Mouse (Mus musculus) heart, embryonic 16.5 days (tissue): ENCODE measurements around the gene Rab44. TPM values are rescaled to one million over a fixed set of nuclear protein-coding genes. Genes with fewer than 3 reads are reported as not detected.
A peak's percentile ranks its signal among the peaks of the same experiment; 100 is the strongest.

ENCODE experiments used
- ATAC-seq: fragments of 200-750 bp; cut with Nextera tagmentation; replicated peaks from 2 replicates; pipeline ENCODE4 v1.8.0; 2017; ENCODE audit warnings: moderate number of reproducible peaks; ENCODE audit not compliant: insufficient read depth, low FRiP score; ENCODE audit errors: extremely low read depth
- H3K27ac ChIP-seq: fragments of 300-500 bp; sonication (generic); 2 replicates; pipeline ENCODE4 v1.5.1; 2014; ENCODE audit warnings: mild to moderate bottlenecking, low read length, control low read depth, moderate library complexity
- H3K27me3 ChIP-seq: fragments of 300-500 bp; sonication (generic); 2 replicates; pipeline ENCODE4 v1.6.1; 2014; ENCODE audit warnings: low read length, mixed read lengths; ENCODE audit not compliant: control insufficient read depth, insufficient read depth
- H3K36me3 ChIP-seq: fragments of 300-500 bp; sonication (generic); 2 replicates; pipeline ENCODE4 v1.6.1; 2014; ENCODE audit not compliant: control insufficient read depth, insufficient read depth
- H3K4me1 ChIP-seq: fragments of 300-500 bp; sonication (generic); 2 replicates; pipeline ENCODE4 v1.6.1; 2014; ENCODE audit warnings: low read length, mixed read lengths; ENCODE audit not compliant: control insufficient read depth, insufficient read depth
- H3K4me2 ChIP-seq: fragments of 300-500 bp; sonication (generic); 2 replicates; pipeline ENCODE4 v1.6.1; 2014; ENCODE audit warnings: low read depth, mild to moderate bottlenecking, control low read depth, low read length
- H3K4me3 ChIP-seq: fragments of 300-500 bp; sonication (generic); 2 replicates; pipeline ENCODE4 v1.5.1; 2014; ENCODE audit warnings: mild to moderate bottlenecking, control low read depth, low read length
- H3K9ac ChIP-seq: fragments of 300-500 bp; sonication (generic); 2 replicates; pipeline ENCODE4 v1.6.1; 2014; ENCODE audit warnings: low read length, control low read depth
- H3K9me3 ChIP-seq: fragments of 300-500 bp; sonication (generic); replicated peaks from 2 replicates; pipeline ENCODE4 v1.6.1; 2016; ENCODE audit warnings: low read length; ENCODE audit not compliant: control insufficient read depth
- WGBS: fragments of 180-500 bp; shearing (Covaris S2); extraction: QIAGEN DNeasy Blood & Tissue Kit; methylation state at CpG from one replicate; pipeline ENCODE4 v1.1.7; 2014; 5-methylcytosine and 5-hydroxymethylcytosine counted together
- polyA plus RNA-seq: library from polyadenylated mRNA; unstranded; fragments of >200 nt; fragmentation: Nextera tagmentation; extraction: Ambion mirVana; gene quantifications from 2 replicates; pipeline ENCODE4 v1.2.1, GENCODE M21; 2015

Gene Rab44
- polyA plus RNA-seq, 1 experiment from 2014 or later: 4.4 TPM

DNA sequence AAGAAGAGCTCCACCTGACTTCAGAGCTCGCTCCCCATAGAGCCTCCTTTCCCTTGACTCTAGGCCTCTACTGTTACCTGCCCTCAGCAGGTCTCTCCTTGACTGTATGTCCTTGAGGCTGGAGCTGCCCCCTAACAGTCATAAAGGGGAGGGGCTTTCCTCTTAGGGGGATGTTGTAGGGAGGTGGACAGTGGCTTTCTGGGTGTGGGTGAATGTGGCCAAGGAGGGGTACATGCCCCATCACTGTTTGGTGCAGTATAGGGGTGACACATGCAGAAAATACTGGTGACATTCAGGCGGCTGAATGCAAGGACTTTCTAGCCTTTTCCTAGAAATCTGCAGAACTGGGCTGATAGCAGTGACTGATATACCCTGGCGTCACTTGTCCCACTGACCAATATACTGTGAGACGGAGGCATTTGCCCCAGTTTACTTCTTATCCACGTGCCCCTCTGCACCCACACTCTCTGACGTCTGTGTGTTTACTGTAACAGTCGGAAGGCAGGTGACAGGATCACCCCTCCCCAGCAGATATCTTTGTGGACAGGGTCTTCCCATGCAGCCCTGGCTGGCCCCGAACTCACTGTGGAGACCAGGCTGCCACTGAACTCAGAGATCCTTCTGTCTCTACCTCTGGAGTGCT lies 3.2 kb downstream of the Rab44 start:
- ATAC-seq: no peak
- no peak overlapping the region for H3K4me3 ChIP-seq
- no peak overlapping the region for H3K9ac ChIP-seq
- no peaks in the 10 kb centered on the region for H3K27me3 ChIP-seq
- no peak overlapping the region for H3K4me2 ChIP-seq
- 63% methylated on average over 8 of the region's 8 CpGs for WGBS
- H3K36me3 ChIP-seq: no peaks in the 10 kb centered on the region
- no peaks in the 10 kb centered on the region for H3K4me1 ChIP-seq
- no peak overlapping the region for H3K27ac ChIP-seq
- H3K9me3 ChIP-seq: no peaks in the 10 kb centered on the region

DNA sequence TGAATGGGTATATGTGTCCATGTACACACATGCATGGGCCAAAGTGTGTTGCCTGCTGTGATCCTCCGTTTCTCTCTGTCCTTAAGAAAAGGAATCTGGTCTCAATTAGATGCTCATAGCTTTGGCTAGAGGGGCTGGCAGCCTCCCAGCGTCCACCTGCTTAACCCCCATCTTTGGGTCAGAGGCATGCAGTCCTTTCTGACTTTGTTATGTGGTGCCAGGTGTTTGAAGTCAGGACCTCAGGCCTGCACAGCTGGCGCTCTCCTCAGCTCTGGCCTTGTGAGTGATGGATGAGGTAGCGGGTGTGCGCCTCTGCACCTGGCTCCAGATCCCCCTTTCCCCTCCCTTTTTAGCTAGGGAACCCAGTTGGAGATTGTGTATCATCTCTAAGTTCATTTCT lies 4.1 kb downstream of the Rab44 start:
- Histone ChIP-seq H3K9ac (no peak overlapping the region), H3K4me2 (no peak overlapping the region), H3K4me1 (no peaks in the 10 kb centered on the region), H3K9me3 (no peaks in the 10 kb centered on the region), H3K4me3 (no peak overlapping the region), H3K36me3 (no peaks in the 10 kb centered on the region), H3K27me3 (no peaks in the 10 kb centered on the region), H3K27ac (no peak overlapping the region)
- 49% methylated on average over 5 of the region's 5 CpGs for WGBS
- ATAC-seq: no peak

DNA sequence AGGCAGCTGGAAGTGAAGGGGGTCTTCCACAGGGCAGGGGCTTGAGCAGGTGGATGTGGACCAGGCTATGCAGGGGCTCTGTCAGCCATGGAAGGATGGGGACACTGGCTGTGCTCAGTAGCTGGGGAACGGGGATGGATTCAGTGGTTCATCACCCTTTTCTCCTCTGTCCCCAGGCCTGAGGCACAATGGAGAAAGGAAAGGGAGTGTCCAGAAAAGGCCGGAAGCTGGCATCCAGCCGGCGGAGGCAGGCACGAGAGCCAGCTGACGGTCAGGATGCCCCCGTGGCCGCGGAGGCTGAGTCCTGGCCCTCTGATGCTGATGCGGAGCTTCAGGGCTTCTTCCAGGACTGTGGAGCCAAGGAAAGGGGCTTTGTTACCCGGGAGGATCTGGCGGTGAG lies 6.7 kb downstream of the Rab44 start:
- Histone ChIP-seq H3K4me3 (no peak overlapping the region), H3K27ac (no peak overlapping the region), H3K9me3 (0 out of 2 replicates have a peak, but pooled peaks cover 2% of the 10 kb centered on the region), H3K9ac (no peak overlapping the region), H3K4me1 (0 out of 2 replicates have a peak, but pooled peaks cover 3% of the 10 kb centered on the region), H3K27me3 (no peaks in the 10 kb centered on the region), H3K36me3 (no peaks in the 10 kb centered on the region), H3K4me2 (no peak overlapping the region)
- ATAC-seq: no peak
- 47% methylated on average over 12 of the region's 12 CpGs for WGBS

DNA sequence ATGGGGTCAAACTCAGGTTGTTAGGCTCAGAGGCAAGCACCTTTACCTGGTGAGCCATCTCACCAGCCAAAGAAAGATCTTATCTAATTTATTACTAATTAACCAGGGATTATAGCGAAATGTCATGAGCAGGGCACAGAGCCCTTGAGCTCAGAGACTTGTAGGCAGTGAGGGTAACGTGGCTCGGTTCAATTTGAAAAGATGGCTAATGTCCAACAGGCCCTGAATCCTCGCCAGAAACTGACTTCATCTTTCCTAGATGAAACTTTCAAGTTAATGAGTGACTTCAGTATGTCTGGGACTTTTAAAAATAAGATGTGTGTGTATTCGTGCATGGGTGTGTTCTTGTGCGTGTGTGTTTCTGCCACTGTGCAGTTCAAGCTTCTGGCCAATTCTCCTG lies 8.9 kb downstream of the Rab44 start:
- 50% methylated on average over 6 of the region's 6 CpGs for WGBS
- H3K9ac ChIP-seq: no peak overlapping the region
- H3K36me3 ChIP-seq: no peaks in the 10 kb centered on the region
- ATAC-seq: no peak
- H3K4me2 ChIP-seq: no peak overlapping the region
- no peak overlapping the region for H3K4me3 ChIP-seq
- 0 out of 2 replicates have a peak, but pooled peaks cover 2% of the 10 kb centered on the region for H3K9me3 ChIP-seq
- no peaks in the 10 kb centered on the region for H3K27me3 ChIP-seq
- H3K4me1 ChIP-seq: 0 out of 2 replicates have a peak, but pooled peaks cover 3% of the 10 kb centered on the region
- H3K27ac ChIP-seq: no peak overlapping the region

DNA sequence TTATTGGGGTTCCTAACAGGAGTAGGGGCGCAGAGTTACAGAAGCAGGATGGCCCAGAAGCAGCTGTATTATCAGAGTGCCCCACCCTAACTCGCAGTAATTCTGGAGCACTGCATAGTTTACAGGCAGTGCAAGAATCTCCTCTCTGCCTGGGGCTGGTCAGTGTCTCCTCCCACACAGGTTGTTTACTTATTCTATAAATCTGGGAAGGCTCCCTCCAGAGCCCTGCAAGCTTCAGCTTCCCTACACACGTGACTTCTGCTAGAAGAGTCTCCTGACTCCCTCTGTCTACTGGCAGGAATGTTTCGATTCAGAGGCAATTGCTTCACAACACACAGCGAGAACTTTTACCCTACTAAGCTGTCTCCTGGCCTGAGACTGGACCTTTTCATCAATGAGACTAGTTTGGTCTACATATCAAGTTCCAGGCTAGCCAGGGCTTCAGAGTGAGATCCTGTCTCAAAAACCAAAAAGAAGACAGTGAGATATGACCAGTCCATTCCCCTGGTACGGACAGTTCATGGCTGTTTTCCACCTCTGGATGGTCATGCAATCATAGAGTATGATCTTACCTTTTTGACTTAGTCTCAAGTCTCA lies 9.7 kb downstream of the Rab44 start:
- peak; percentile 18 for ATAC-seq
- WGBS: 56% methylated on average over 6 of the region's 6 CpGs
- Histone ChIP-seq H3K36me3 (no peaks in the 10 kb centered on the region), H3K27ac (no peak overlapping the region), H3K4me2 (no peak overlapping the region), H3K4me3 (no peak overlapping the region), H3K4me1 (0 out of 2 replicates have a peak, but pooled peaks cover 3% of the 10 kb centered on the region), H3K27me3 (no peaks in the 10 kb centered on the region), H3K9ac (no peak overlapping the region), H3K9me3 (0 out of 2 replicates have a peak, but pooled peaks cover 2% of the 10 kb centered on the region)

DNA sequence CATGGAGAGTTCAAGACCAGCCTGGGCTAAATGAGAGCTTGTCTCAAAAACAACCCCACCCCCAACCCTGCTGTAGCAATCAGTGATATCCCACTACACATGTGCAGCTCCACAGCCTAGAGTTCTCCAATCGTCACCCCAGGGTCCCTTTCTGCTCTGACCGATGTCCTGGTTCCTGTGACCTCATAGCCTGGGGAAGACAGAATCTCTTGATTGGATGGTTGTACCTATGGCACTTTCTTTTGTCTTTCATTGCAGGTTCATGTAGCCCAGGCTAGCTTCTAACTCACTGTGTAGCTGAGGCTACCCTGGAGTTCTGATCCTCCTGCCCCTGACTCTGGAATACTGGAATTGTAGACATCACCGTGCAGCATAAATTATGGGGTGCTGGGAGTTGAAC lies 12.6 kb downstream of the Rab44 start:
- 0 out of 2 replicates have a peak, but pooled peaks cover 3% of the 10 kb centered on the region for H3K4me1 ChIP-seq
- no peaks in the 10 kb centered on the region for H3K36me3 ChIP-seq
- no peak overlapping the region for H3K9ac ChIP-seq
- no peaks in the 10 kb centered on the region for H3K27me3 ChIP-seq
- WGBS: 85% methylated on average over 3 of the region's 3 CpGs
- H3K4me3 ChIP-seq: no peak overlapping the region
- no peak overlapping the region for H3K4me2 ChIP-seq
- 0 out of 2 replicates have a peak, but pooled peaks cover 2% of the 10 kb centered on the region for H3K9me3 ChIP-seq
- ATAC-seq: no peak
- H3K27ac ChIP-seq: no peak overlapping the region

DNA sequence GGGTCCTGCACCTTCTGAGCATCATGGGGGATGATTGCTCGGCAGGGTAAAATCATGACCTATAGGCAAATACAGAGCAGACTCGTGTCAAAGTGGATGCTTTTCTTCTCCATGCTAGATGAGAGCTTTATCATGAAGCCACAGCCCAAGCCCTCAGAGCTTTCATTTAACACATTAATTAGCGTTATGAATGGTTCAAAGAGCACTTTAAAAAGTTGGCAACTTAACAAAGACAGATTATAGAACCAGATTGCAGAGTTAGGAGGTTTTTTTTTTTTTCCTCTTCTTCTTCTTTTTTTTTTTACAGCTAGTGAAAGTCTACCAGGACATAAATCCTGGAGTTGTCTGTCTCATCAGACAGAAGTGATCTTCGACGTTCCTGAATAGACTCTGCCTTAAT lies 15.4 kb downstream of the Rab44 start:
- H3K9me3 ChIP-seq: 0 out of 2 replicates have a peak, but pooled peaks cover 2% of the 10 kb centered on the region
- WGBS: 65% methylated on average over 5 of the region's 5 CpGs
- no peak overlapping the region for H3K27ac ChIP-seq
- no peak for ATAC-seq
- H3K36me3 ChIP-seq: no peaks in the 10 kb centered on the region
- H3K4me1 ChIP-seq: no peaks in the 10 kb centered on the region
- no peak overlapping the region for H3K4me3 ChIP-seq
- no peak overlapping the region for H3K4me2 ChIP-seq
- no peak overlapping the region for H3K9ac ChIP-seq
- H3K27me3 ChIP-seq: no peaks in the 10 kb centered on the region

DNA sequence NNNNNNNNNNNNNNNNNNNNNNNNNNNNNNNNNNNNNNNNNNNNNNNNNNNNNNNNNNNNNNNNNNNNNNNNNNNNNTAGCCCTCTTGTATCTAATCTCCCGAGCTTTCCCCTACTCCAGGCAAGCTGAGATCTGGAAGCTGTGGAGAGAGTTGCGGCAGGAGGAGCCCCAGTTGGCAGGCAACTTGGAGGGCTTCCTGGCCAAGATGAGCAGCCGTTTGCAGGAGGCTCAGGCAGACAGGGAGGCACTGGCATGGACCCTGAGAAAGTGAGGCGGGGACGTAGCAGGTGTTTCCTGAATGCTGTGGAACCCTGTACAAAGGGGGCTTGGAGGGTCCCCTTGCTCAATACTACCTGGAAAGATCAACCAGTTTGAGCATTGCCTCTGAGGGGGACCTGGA lies 21.1 kb downstream of the Rab44 start:
- Histone ChIP-seq H3K9ac (no peak overlapping the region), H3K27me3 (no peaks in the 10 kb centered on the region), H3K36me3 (no peaks in the 10 kb centered on the region), H3K4me2 (no peak overlapping the region), H3K9me3 (no peaks in the 10 kb centered on the region), H3K27ac (peak overlapping the region; percentile 46; the same call in 1 of the 2 replicates), H3K4me3 (no peak overlapping the region), H3K4me1 (peaks cover 7% of the 10 kb centered on the region; the same call in 1 of the 2 replicates)
- WGBS: 41% methylated on average over 5 of the region's 5 CpGs
- ATAC-seq: no peak

DNA sequence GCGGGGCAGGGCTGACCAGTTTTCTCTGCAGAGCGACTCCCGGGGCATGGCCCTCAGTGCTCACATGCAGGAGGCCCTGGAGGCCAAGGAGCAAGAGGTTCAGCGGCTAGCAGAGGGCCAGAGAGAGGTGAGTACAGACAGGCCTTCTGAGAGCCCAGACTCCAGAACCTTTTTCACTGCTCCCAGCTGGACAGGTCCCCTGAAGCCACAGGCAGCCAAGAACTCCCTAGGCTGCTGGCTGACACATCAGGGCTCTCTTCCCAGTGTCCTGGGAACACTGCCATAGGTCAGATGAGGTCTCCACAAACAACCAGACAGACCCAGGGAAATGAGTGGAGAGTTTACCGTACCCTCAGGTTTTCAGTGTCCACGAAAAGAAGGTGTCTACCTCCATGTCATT lies 22.3 kb downstream of the Rab44 start:
- no peak overlapping the region for H3K4me2 ChIP-seq
- H3K36me3 ChIP-seq: no peaks in the 10 kb centered on the region
- ATAC-seq: no peak
- peaks cover 7% of the 10 kb centered on the region; the same call in 1 of the 2 replicates for H3K4me1 ChIP-seq
- WGBS: 63% methylated on average over 6 of the region's 6 CpGs
- no peaks in the 10 kb centered on the region for H3K9me3 ChIP-seq
- H3K9ac ChIP-seq: no peak overlapping the region
- H3K27ac ChIP-seq: no peak overlapping the region
- no peaks in the 10 kb centered on the region for H3K27me3 ChIP-seq
- no peak overlapping the region for H3K4me3 ChIP-seq
